Mouse (Mus musculus): ENCODE data around the gene Cpsf4. TPM values are rescaled to one million over a fixed set of nuclear protein-coding genes. Genes with fewer than 3 reads are reported as not detected.
A peak's percentile ranks its signal among the peaks of the same experiment; 100 is the strongest.
"Not testable (repeated sequence)": the region's sequence is repeated elsewhere in the genome, so short reads cannot be mapped to it uniquely, and the experiment has no call there.

Gene Cpsf4
- polyA plus RNA-seq, 1 experiment from 2014 or later: 57.7 TPM

- Histone ChIP-seq H3K9me3 (no peaks in the 10 kb centered on the region), H3K4me3 (no peak overlapping the region), H3K36me3 (replicated peaks) (peaks cover 23% of the 10 kb centered on the region), H3K9ac (no peak overlapping the region), H3K27me3 (replicated peaks) (no peaks in the 10 kb centered on the region), H3K4me1 (no peaks in the 10 kb centered on the region), H3K27ac (no peak overlapping the region), H3K4me2 (no peak overlapping the region)
- WGBS: 99% methylated on average over 4 of the region's 4 CpGs
- no peak for ATAC-seq (replicated peaks)
Measured at GRCm38 (mm10) chr5:145211340-145211739, 44.3 kb downstream of the Cpsf4 start.

DNA sequence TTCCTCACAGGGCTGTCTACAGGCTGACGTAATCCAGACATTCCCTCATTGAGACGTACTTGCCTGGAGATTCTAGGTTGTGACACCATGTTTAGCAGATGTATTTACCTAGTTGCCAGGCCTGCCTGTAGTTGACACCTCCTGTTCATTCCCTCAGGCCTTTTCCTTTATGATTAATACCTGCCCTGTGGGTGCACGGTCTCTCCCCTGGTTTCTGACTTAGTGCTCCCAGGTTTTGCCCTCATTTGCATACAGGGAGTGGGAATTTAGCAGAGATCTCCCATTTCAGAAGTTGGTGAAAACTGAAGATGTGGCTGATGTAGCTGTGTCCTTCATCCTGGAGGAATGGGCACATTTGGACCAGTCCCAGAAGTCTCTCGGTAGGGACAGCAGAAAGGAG is 45.2 kb downstream of the Cpsf4 start:
- Histone ChIP-seq H3K27me3 (replicated peaks) (no peaks in the 10 kb centered on the region), H3K27ac (no peak overlapping the region), H3K9me3 (no peaks in the 10 kb centered on the region), H3K4me3 (no peak overlapping the region), H3K36me3 (replicated peaks) (peaks cover 23% of the 10 kb centered on the region), H3K4me1 (no peaks in the 10 kb centered on the region), H3K9ac (no peak overlapping the region), H3K4me2 (no peak overlapping the region)
- ATAC-seq (replicated peaks): no peak
- whole genome bisulfite sequencing: 93% methylated on average over 4 of the region's 4 CpGs

- Histone ChIP-seq H3K27ac (no peak overlapping the region), H3K4me2 (no peak overlapping the region), H3K27me3 (replicated peaks) (no peaks in the 10 kb centered on the region), H3K9ac (no peak overlapping the region), H3K36me3 (replicated peaks) (peaks cover 26% of the 10 kb centered on the region), H3K9me3 (no peaks in the 10 kb centered on the region), H3K4me3 (no peak overlapping the region), H3K4me1 (no peaks in the 10 kb centered on the region)
- 92% methylated on average over 3 of the region's 3 CpGs for WGBS
- ATAC-seq (replicated peaks): no peak
Measured at GRCm38 (mm10) chr5:145213505-145213904, 46.5 kb downstream of the Cpsf4 start.

GRCm38 (mm10) chr5:145214679-145215078 is 47.7 kb downstream of the Cpsf4 start:
- no peaks in the 10 kb centered on the region for H3K9me3 ChIP-seq
- WGBS: 66% methylated on average over 4 of the region's 4 CpGs
- no peaks in the 10 kb centered on the region for H3K27me3 ChIP-seq (replicated peaks)
- no peak overlapping the region for H3K4me2 ChIP-seq
- H3K9ac ChIP-seq: no peak overlapping the region
- no peaks in the 10 kb centered on the region for H3K4me1 ChIP-seq
- no peak overlapping the region for H3K27ac ChIP-seq
- H3K4me3 ChIP-seq: no peak overlapping the region
- no peak for ATAC-seq (replicated peaks)
- H3K36me3 ChIP-seq (replicated peaks): peaks cover 32% of the 10 kb centered on the region

DNA sequence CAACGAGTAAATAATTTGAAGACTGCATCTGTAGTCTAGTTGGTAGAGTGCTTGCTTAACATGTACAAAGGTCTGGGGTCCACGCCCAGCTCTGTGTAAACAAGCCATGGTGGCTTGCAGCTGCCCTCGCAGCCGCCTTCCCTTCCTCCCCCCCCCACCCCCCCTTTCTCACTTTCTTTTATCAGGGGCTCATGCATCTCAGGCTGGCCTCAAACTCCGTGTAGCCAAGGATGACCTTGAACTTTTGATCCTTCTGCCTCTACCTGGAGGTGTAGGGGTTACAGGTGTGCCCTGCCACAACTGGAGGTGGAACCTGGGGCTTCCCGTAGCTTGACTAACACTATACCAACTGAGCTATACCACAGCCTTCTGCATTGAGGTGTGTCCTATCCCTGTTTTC is 50.7 kb downstream of the Cpsf4 start:
- H3K4me2 ChIP-seq: no peak overlapping the region
- no peak for ATAC-seq (replicated peaks)
- H3K9me3 ChIP-seq: no peaks in the 10 kb centered on the region
- no peak overlapping the region for H3K9ac ChIP-seq
- no peaks in the 10 kb centered on the region for H3K27me3 ChIP-seq (replicated peaks)
- no peak overlapping the region for H3K4me3 ChIP-seq
- WGBS: 84% methylated on average over 6 of the region's 6 CpGs
- H3K27ac ChIP-seq: no peak overlapping the region
- peaks cover 42% of the 10 kb centered on the region for H3K36me3 ChIP-seq (replicated peaks)
- H3K4me1 ChIP-seq: no peaks in the 10 kb centered on the region

DNA sequence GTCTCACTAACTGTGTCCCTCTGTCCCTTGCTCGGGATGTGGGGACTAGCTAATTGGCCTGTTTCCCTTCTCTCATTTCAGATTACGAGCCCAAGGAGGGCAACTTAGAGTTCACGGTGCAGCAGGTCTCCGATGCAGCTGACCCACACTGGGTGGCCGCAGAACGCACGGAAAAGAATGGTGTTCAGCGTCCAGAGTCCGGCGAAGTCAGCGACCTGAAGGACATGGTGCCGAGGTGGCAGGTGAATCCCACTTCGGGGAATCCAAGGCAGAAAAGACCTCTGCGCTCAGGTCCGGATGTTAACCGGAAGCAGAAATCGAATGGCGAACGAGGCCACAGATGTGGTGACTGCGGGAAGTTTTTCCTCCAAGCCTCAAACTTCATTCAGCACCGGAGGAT is 51.2 kb downstream of the Cpsf4 start:
- Histone ChIP-seq H3K27me3 (replicated peaks) (no peaks in the 10 kb centered on the region), H3K36me3 (replicated peaks) (peaks cover 42% of the 10 kb centered on the region)
- ATAC-seq (replicated peaks): no peak

DNA sequence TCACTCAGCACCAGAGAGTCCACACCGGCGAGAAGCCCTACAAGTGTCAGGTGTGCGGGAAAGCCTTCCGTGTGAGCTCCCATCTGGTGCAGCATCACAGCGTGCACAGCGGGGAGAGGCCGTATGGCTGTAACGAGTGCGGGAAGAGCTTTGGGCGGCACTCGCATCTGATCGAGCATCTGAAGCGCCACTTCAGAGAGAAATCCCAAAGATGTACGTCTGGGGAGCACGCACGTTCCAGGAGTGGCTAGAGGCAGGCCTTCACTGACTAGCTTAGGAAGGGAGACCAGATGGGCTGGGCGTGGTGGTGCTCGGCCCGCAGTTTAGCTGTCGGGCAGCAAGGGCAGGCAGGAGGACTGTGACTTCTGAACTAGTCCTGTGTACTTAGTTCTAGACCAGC is 51.7 kb downstream of the Cpsf4 start:
- Histone ChIP-seq H3K27me3 (replicated peaks) (no peaks in the 10 kb centered on the region), H3K9ac (no peak overlapping the region), H3K9me3 (no peaks in the 10 kb centered on the region), H3K4me1 (no peaks in the 10 kb centered on the region), H3K4me3 (no peak overlapping the region), H3K27ac (no peak overlapping the region), H3K36me3 (replicated peaks) (peaks cover 42% of the 10 kb centered on the region), H3K4me2 (no peak overlapping the region)
- ATAC-seq (replicated peaks): no peak
- 98% methylated on average over 20 of the region's 20 CpGs for WGBS

More for the DNA sequence above, 51.2 kb downstream of the Cpsf4 start:
- Histone ChIP-seq H3K4me1 (no peaks in the 10 kb centered on the region), H3K9ac (no peak overlapping the region), H3K4me3 (no peak overlapping the region), H3K4me2 (no peak overlapping the region), H3K27ac (no peak overlapping the region), H3K9me3 (no peaks in the 10 kb centered on the region)
- 96% methylated on average over 21 of the region's 21 CpGs for WGBS

DNA sequence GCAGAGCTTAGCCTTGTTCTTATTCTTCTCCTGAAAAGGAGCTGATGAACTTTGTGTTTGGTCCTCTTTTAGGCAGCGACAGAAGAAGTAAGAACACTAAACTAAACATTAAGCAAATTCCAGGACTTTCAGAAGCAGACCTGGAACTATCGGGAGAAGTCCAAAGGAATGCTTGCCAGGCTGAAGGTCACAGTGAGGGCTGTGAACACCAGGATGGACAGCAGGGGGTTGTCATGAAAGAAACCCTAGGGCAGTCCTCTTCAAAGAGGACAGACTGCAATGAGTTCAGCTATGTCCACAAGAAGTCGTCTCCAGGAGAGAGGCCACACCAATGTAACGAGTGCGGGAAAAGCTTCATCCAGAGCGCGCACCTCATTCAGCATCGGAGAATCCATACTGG is 53.0 kb downstream of the Cpsf4 start:
- Histone ChIP-seq H3K4me3 (no peak overlapping the region), H3K4me2 (no peak overlapping the region), H3K36me3 (replicated peaks) (peaks cover 38% of the 10 kb centered on the region), H3K27ac (no peak overlapping the region), H3K27me3 (replicated peaks) (no peaks in the 10 kb centered on the region), H3K9me3 (no peaks in the 10 kb centered on the region), H3K9ac (no peak overlapping the region), H3K4me1 (no peaks in the 10 kb centered on the region)
- WGBS: 91% methylated on average over 8 of the region's 8 CpGs
- no peak for ATAC-seq (replicated peaks)

DNA sequence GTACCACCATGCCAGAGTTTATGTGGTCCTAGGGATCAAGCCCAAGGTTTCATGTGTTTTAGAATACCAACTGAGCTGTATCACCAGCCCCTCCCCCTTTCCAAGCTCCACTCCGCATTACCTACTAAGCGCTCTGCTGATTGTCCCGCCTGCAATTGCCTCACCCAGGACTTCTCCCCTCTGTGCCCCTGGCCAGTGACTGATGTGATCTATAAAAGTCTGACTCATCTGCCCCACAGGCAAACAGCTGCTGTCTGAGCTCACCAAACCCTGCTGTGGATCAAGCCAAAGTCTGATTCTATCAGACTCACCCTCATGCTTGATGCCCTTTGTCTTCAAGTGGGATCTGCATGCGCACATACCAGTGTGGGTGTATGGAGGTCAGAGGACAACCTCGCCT is 55.8 kb downstream of the Cpsf4 start:
- 80% methylated on average over 5 of the region's 5 CpGs for WGBS
- ATAC-seq (replicated peaks): no peak
- no peak overlapping the region for H3K4me2 ChIP-seq
- H3K27me3 ChIP-seq (replicated peaks): no peaks in the 10 kb centered on the region
- no peak overlapping the region for H3K27ac ChIP-seq
- H3K9ac ChIP-seq: no peak overlapping the region
- H3K4me3 ChIP-seq: no peak overlapping the region
- H3K4me1 ChIP-seq: no peaks in the 10 kb centered on the region
- H3K36me3 ChIP-seq (replicated peaks): peaks cover 34% of the 10 kb centered on the region
- H3K9me3 ChIP-seq: no peaks in the 10 kb centered on the region

DNA sequence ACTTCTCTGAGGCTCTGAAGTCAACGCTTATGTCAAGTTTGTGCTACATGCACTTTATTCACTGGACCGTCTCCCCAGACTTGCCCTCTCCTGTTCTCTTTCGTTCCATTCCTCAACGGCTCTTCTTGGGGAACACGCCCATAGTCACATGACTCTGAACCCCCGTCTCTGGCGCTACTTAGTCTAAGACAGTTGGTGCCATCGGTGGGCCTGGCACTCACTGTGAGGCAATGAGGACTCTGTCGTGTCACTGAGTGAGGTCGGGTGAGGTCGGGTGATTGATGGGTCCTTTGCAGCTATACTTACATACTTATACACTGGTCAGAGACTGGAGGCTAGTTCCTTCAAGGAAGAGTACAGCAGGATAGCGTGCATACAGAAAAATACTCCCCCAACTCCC is 56.4 kb downstream of the Cpsf4 start:
- no peaks in the 10 kb centered on the region for H3K9me3 ChIP-seq
- WGBS: 92% methylated on average over 12 of the region's 12 CpGs
- no peak overlapping the region for H3K9ac ChIP-seq
- H3K4me3 ChIP-seq: no peak overlapping the region
- no peak overlapping the region for H3K27ac ChIP-seq
- H3K4me1 ChIP-seq: no peaks in the 10 kb centered on the region
- ATAC-seq (replicated peaks): no peak
- H3K4me2 ChIP-seq: no peak overlapping the region
- no peaks in the 10 kb centered on the region for H3K27me3 ChIP-seq (replicated peaks)
- H3K36me3 ChIP-seq (replicated peaks): peaks cover 32% of the 10 kb centered on the region

GRCm38 (mm10) chr5:145226453-145226852 is 59.4 kb downstream of the Cpsf4 start:
- Histone ChIP-seq H3K27me3 (replicated peaks) (no peaks in the 10 kb centered on the region), H3K36me3 (replicated peaks) (peaks cover 5% of the 10 kb centered on the region), H3K9ac (no peak overlapping the region), H3K27ac (no peak overlapping the region), H3K4me3 (no peak overlapping the region), H3K4me1 (peaks cover 7% of the 10 kb centered on the region; the same call in 1 of the 2 replicates), H3K9me3 (no peaks in the 10 kb centered on the region), H3K4me2 (no peak overlapping the region)
- WGBS: 69% methylated on average over 2 of the region's 2 CpGs
- no peak for ATAC-seq (replicated peaks)

DNA sequence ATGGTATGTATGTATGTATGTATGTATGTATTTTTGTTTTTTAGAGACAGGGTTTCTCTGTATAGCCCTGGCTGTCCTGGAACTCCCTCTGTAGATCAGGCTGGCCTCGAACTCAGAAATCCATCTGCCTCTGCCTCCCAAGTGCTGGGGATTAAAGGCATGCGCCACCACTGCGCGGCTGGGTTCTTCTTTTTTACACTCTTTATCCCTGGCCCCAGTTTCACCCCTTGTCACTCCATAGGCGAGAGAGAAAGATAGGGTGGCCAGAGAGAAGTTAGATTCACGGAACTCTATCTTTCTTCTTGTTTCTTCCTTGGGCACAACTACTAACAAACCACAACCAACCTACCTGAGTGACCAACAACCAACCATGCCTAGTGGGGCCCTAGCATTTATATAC is 62.3 kb downstream of the Cpsf4 start:
- not testable (repeated sequence) for H3K4me2 ChIP-seq; H3K27me3 ChIP-seq (replicated peaks); H3K4me3 ChIP-seq; H3K9ac ChIP-seq; H3K27ac ChIP-seq; H3K9me3 ChIP-seq; ATAC-seq (replicated peaks)
- 82% methylated on average over 6 of the region's 6 CpGs for WGBS
- H3K36me3 ChIP-seq (replicated peaks): peaks cover 11% of the 10 kb centered on the region
- H3K4me1 ChIP-seq: peaks cover 23% of the 10 kb centered on the region

GRCm38 (mm10) chr5:145230641-145231040 is 63.6 kb downstream of the Cpsf4 start:
- H3K4me3 ChIP-seq: peak overlapping the region; percentile 98
- no peaks in the 10 kb centered on the region for H3K9me3 ChIP-seq
- ATAC-seq (replicated peaks): no peak
- peak overlapping the region; percentile 94; the same call in 1 of the 2 replicates for H3K27ac ChIP-seq
- H3K4me1 ChIP-seq: peaks cover 23% of the 10 kb centered on the region
- no peaks in the 10 kb centered on the region for H3K27me3 ChIP-seq (replicated peaks)
- peak overlapping the region; percentile 88 for H3K4me2 ChIP-seq
- peaks cover 20% of the 10 kb centered on the region for H3K36me3 ChIP-seq (replicated peaks)
- 91% methylated on average over 4 of the region's 4 CpGs for WGBS
- peak overlapping the region; percentile 95 for H3K9ac ChIP-seq
